Mouse (Mus musculus): ENCODE data around the gene Bag1. TPM values are rescaled to one million over a fixed set of nuclear protein-coding genes. Genes with fewer than 3 reads are reported as not detected.

The Bag1 gene
- total RNA-seq (2022), result 100 to 1,000 TPM; 134 to 161 (median 142) TPM

DNA sequence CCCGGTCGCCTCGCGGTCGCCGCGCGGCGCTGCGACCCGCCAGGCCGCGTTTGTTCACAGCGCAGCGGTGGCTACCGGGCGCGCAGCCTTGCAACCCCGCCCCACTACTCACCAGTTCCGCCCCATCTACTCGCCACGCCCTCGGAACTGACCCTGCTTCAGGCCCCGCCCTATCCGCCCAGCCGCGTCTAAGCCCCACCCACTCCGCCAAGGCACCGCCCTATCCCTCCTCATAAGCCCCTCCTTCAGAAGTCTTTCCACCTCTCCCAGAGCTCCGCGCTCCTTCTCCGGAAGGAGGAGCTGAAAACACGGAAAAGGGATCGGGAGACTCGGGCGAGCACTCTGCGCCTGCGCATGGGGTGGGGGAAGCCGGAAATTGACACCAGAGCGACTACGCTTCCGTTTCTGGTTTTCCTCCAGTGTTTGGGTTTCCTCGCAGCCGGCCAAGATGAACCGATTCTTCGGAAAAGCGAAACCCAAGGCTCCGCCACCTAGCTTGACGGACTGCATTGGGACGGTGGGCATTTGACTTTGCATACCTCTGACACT lies at the start of gene Bag1, which contains the start of gene Chmp5:
Gene Bag1 (minus strand): TSS at position 135 of the 549 bp plus-strand sequence.
Gene Chmp5 (plus strand): TSS at position 248 of the 549 bp plus-strand sequence.
- DNase-seq (ENCODE audit: low spot score in 2 of 2), result peak; percentile 96 to 98

DNA sequence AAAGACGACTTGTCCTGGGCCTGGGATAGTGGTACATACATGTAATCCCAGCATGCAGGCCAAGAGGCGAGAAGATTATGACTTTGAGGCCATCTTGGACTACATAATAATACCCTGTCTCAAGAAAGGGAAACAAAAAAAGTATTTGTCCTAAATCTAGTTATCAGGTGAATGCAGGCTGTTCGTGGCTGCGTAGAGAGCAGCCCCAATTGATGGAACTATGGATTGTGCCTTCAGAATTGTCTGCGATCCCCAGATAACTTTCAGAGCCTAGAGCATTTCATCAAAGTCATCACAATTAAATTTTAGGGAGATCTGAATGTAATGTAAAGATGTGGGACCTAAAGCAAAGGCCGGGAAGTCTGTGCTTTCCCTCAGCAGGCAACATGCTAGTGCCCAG lies 48.2 kb upstream of the Bag1 start:
- DNase-seq (ENCODE audit: low spot score in 2 of 2), result no peak

DNA sequence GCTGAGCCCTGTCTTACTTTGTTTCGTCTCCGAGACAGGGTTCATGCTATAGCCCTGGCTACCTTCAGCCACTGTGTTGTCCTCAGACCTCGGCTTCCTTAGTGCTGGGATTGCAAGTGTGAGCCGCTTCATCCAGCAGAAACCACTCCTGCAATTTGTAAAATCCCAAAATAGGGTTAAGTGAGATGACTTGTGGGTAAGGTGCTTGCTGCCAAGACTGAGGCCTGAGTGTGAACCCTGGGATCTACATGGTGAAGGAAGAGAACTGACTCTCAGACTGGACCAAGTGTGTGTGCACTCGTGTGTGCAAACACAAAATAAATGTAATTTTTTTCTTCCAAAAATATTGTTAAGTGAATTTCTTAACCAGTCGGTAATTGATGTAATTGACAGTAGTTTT lies 41.5 kb upstream of the Bag1 start:
- no peak for DNase-seq (ENCODE audit: low spot score in 2 of 2)

DNA sequence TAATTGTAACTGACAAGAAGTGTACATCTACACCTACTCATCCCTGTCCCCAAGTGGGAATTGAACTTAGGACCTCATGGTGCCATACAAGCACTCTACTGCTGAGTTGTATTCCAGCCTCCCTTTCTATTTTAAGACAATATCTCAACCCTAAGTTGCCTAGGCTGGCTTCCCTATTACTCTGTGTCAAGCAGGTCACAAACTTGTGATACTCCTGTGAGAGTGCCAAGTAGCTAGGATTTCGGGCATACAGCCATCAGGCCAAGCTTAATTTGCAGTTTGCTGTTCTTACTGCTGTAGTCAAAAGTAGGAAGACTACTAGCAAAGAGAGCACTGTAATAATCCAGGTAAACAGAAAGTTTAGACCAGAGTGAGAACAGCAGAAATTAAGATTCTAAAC lies 35.6 kb upstream of the Bag1 start:
- no peak for DNase-seq (ENCODE audit: low spot score in 2 of 2)

DNA sequence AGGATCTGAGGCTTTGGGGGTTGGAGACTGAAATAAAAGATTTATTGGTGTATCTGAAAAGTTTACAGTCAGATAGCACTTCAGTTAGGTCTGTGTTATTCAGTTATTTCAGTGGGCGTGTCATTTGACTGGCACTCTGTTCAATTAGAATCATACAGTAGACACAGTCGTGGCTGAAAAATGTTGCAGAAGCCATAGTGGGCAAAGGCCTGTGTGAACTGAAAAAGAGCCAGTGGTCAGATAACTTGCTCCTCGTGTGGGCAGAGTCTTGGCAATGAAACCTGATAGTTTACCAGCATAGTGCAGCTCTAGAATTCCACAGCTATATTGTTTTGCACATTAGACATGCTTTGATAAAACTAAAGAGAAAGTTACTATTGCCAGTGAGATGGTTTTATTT lies 34.4 kb upstream of the Bag1 start:
- DNase-seq (ENCODE audit: low spot score in 2 of 2), result no peak

DNA sequence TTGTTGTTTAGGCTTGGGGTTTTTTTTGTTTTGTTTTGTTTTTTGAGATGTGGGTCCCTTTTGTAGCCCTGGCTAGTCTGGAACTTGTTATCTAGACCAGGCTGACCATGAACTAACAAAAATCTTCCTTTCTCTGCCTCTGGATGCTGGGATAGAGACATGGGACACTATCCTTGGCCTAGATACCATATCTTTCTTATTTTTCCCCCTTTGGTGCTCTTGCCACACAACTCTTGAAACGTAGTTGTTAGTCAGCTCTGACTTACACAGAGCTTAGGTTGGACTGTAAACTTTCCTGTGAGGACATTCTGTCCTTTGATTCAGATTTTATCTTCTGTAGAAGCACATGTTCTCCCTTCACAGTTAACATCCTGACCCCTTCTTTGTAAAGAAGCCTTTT lies 31.3 kb upstream of the Bag1 start:
- no peak for DNase-seq (ENCODE audit: low spot score in 2 of 2)

DNA sequence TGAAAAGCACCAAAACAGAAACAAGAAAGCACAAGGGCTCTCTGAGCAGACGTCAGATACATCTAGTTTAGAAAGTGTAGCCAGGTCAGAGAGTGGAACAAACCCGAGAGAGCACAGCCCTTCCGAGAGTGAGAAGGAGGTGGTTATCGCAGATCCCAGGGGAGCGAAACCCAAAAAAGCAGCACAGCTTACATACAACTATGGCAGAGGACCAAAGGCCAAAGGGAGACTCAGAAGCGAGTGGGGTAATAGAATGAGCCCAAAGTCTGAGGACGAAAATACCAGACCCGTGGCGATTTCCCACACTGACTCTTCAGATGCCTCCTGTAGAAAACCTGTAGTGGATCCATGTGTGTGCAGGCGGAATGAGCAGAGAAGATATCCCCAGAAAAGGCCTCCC lies 28.6 kb upstream of the Bag1 start:
- no peak for DNase-seq (ENCODE audit: low spot score in 2 of 2)

DNA sequence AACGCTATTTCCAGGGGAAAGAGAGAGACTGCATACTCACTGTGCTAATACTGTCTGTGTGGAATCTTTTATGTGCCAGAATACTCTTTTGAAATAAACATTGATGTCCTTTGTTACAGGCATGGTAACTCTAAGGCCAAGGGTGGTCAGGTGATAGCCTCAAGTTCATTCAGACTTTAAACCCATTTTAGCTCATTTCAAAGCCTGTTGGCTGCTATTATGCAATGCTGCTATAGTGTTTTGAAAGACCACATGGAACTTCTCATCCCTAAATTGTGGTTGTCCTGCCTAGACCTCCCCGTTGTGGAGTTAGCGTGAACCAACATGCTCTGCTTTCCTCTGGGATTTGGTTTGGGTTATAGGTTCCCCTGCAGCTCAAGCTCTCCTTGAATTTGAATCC lies 27.6 kb upstream of the Bag1 start:
- DNase-seq (ENCODE audit: low spot score in 2 of 2), result no peak

DNA sequence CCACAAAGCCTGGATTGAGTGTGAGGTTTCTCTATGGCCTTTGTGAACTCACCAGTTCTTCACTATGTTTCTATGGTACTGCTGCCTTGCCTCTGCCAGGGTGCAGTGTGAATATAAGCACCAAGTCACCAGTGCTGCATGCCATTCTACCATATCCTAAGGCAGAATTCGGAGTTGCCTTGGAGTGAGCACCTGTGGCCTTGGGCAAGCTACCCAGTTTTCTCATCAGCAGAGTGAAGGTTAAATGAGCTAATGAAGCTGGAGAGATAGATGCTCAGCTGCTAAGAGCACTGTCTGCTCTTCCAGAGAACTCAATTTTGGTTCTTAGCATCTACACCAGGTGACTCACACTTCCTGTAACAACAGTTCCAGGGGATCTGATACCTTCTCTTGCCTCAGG lies 25.9 kb upstream of the Bag1 start:
- no peak for DNase-seq (ENCODE audit: low spot score in 2 of 2)

DNA sequence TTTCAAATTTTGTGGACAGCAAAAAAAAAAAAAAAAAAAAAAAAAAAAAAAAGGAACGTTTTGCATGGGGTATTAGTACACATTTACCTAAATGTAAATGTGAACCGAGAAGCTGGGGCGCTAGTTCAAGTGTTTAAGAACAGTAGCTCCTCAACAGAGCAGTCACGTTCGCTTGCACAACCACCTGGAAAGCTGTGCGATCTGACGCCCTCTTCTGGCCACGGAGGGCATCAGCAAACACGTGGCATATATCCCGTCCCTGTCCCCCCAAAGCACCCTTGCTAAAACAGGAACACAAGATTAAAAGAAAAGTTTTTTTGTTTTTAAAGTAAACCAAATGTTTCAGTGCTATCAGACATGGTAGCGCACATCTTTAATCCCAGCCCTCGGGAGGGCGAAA lies 23.6 kb upstream of the Bag1 start:
- DNase-seq (ENCODE audit: low spot score in 2 of 2), result no peak

DNA sequence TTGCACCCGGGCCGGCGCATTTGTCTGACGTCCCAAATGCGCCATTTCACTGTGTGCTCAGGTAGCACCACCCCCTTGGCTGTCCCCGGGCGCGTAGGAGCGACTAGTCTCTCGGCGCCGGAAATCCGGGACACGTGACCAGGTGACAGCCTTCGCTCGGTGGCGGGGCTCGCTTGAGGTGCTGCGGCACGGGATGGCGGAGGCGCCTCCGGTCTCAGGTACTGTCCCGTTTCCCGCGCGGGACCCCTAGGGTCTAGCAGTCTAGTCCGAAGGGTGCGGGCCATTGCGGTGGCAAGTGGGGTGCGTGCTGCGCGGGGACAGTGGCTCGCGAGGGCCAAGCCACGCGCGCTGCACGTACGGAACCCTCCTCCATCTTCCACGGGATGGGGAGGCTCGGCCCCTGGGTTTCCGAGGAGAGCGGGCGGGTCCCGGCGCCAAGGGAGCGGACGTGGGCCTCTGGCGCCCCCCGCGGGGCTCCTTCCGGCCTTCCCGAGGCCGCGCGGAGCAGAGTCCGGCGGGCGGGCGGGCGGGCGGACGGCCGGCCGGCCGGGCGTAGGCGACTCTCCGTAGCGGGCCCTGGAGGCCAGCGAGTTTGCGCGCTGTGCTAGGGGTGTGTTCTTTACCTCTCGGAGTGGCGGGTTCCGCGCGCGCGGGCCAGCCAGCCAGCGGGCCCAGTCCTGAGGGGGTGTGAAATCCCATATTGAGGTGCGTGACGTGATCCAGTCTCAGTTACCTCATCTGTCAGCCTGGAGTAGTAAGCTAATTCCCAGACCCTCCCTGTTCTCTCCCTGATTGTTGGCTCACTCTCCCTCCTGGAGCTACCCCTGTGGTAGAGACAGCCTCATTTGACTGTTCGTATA lies 23.0 kb upstream of the Bag1 start, which contains the start of gene Nfx1:
Gene Nfx1 (plus strand): TSS at position 65 of the 860 bp plus-strand sequence.
- DNase-seq (ENCODE audit: low spot score in 2 of 2), result peak; percentile 95

DNA sequence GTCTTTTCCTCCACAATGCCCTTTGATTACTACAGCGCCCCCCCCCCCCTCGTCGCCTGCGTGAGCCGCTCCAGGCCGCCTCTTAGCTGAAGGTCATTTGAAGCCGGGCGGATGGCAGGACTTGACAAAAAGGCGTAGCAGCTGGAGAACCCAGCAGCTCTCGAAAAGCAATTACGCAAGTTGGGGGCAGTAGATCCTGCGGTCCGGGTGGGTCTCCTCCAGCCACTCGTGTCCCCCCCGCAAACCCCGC lies 22.4 kb upstream of the Bag1 start:
- DNase-seq (ENCODE audit: low spot score in 2 of 2), result no peak

DNA sequence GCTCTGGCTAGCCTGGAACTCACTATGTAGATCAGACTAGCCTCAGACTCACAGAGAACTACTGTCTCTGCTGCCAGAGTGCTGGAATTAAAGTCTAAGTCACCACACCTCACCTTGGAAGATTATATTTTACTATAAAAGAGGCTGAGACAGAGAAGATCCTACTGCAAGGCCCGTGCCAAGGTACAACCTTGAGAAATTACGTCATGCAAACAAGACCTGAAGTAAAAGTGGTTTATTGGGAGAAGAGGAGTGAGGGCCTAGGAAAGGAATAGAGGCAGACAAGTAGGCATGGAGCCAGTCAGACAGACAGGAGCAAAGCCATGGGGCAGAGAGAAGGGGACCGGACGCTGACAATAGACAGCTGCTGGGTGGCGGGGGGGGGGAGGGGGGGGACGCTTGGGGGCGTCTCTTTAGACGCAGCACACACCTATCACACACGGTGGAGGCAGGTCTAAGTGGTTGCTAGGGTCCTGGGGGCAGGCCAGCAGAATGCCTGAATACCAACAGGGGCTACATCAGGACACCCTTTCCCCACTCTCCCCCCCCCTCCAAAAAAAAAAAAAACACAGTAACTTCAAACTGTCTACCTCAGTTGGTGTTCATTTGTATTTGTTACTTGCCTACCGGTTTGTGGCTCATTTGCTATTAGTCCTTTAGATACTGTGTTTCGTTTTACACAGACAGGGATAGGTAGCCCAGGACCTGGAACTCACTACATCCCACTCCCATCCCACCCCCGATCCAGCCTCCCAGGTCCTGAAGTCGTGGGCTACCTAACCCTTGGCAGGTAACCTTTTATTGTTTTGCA lies 21.9 kb upstream of the Bag1 start:
- no peak for DNase-seq (ENCODE audit: low spot score in 2 of 2)

DNA sequence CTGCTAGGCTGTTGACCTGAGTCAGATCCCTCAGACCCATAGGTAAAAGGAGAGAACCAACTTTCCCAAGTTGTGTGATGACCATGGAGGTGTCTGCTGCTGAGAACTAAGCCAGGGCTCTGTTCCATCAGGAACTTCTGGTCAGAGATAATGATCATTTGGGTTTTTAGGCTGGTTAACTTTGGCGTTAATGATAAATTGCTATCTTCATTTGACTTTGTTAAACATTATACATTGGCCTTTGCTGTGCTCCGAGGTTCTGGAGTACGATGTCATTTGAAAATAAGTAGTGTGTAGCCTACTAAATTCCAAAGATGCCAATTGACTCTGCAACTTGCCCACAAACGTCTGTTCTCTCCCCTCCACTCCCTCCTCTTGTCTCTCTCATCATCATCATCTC lies 21.1 kb upstream of the Bag1 start:
- DNase-seq (ENCODE audit: low spot score in 2 of 2), result no peak

DNA sequence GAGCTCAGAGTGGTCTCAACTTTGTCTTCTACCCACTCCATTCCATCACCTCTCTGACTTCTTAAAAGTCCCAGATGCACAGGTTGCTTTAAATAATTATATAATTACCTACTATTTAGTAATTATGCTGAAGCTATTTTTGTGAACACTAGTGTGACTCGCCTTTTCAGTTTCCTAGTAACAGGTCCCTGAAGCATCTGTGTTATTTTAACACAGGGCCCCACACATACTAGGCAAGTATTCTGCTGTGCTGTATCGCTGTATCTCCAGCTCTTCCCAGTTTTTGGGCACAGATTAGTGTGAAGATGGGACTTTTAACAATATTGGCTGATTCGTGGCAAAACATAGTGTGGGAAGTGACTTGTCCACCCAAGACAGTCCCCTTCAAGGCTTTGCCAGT lies 15.4 kb upstream of the Bag1 start:
- DNase-seq (ENCODE audit: low spot score in 2 of 2), result no peak

DNA sequence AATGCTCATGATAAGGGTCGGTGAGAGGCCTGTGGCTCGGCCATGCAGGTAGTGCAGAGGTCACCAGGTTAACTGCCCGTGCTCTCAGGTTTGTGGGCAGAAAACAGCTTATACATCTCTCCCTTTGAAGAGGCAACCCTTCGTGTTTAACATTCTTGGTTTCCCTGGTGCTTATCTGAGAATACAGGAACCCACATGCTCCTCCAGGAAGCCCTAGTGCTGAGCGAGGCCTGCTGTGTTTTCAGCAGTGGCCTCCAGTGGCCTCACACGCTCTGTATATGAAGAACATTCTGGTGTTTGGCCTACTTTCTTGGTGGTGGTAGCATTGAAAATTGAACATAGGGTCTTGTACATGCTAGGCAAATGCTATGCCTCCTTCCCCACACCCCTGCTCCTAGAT lies 7.8 kb upstream of the Bag1 start:
- DNase-seq (ENCODE audit: low spot score in 2 of 2), result no peak

DNA sequence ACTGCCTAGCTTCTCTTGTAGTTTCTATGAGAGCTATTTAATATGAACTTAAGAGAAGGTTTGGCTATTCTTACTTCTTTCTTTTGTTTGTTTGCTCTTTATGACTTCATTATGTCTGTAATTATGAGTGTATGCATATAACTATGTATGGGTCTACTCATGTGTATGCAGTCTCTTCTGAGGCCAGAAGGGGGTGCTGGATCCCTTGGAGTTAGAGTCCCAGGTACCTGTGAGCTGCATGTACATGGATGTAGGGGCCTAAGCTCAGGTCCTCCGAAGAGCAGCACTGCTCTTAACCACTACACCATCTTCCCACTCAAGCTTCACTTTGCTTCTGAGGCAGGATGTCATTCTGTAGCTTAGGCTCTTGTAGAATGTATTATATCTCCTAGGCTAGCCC lies 5.4 kb upstream of the Bag1 start:
- DNase-seq (ENCODE audit: low spot score in 2 of 2), result no peak

DNA sequence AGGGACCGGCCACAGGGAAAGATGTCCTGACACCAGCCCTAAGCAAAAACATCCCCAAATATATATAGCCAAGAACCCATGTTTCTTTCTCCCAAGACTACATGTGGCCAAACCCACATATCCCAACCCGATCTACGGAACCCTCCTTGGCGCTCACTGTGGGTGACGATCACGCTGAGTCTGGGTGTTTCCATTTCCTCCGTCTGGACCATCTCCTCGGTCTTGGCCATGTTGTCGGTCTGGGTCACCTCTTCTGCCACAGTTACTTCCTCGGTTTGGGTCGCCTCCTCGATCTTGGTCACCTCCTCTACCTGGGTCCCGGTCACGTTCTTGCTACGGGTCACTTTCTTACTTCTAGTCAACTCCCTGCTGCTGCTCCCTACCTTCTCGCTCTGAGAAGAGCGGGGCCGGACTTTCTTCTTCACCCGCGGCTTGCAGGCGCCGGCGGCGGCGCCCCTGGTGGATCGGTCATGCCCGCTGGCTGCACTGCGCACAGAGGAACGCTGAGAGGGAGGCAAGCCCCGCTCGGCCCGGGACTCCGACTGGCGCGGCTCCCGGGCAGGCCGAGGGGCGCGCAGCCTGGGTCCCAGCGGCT lies 432 bp downstream of the Bag1 start:
- DNase-seq (ENCODE audit: low spot score in 2 of 2), result no peak

DNA sequence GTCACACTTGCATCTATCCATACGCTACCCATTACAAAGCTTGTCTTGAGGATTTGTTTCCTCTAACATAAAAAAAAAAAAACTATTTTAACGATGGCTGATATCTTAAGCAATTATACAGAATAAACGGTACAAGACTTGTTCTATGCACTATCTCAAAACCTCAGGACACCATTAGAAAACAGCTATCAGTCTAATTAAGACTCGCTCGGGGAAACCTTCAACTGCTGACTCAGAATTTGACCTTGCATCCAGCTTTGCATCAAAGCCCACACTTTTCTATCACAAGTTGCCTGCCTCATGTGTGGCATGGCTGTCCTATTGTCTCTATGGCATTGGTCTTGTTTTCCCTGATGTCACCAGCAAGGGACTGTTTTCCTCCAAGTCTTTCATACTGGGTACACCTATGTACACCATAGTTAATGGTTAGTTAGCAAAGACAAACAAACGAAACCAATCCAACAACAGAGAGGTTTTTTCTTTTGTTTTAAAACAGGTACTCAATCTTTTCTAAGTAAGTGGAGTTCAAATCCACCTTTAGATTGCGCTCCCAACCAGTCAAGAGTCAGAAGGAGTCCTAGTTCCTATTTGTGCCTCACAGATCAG lies 1.5 kb downstream of the Bag1 start:
- no peak for DNase-seq (ENCODE audit: low spot score in 2 of 2)

DNA sequence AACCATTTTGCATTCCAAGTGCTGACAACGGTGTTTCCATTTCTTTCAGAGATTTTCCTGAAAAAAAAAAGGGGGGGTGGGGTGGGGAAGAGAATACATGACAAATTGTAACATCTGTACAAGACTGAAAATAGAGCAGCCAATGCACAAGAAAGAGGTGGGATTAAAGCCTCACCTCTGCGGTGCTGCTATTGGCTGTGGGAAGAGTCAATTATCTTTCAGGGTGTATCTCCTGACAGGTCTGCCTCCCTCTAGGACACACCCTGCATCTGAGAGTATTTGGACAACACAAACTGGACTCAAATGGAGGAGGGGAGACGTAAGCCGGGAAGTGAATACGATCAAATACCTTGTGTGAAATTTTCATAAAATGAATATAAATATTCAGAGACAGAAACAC lies 4.4 kb downstream of the Bag1 start:
- no peak for DNase-seq (ENCODE audit: low spot score in 2 of 2)

DNA sequence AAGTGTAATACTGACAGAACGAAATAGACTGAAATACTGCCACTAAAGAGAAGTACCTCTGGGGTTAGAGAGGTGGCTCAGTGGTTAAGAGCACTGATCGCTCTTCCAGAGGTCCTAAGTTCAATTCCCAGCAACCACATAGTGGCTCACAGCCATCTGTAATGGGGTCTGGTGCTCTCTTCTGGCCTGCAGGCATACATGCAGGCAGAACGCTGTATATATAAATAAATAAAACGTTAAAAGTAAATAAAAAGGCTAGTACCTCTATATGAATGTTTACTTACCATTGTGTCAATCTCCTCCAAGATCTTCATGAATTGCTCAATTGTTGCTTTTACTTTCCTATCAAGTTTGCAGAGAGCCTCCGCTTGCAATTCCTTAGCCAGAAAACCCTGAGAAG lies 9.3 kb downstream of the Bag1 start:
- DNase-seq (ENCODE audit: low spot score in 2 of 2), result no peak
